In the genomic region with DNA sequence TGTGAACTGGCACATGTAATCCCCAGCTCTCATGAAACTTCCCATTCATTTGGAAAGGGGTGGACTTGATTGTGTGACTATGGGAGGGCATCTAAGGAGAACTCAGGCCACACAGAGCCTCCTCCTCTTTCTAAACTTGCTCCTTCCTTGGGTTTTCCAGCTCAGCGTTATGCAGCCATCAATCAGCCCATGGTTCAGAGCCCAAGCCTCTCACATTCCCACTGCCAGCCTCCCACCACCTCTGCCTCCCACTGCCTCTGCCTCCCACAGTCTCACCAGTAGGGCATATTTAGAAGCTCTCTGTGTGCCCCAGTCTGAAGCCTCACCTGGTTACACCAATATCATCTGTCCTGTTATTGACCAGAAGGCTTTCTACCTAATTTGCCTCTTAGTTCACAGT, we compare ENCODE assay signal across 21 mouse cellular contexts. TPM values are rescaled to one million over a fixed set of nuclear protein-coding genes. Genes with fewer than 3 reads are reported as not detected.
DNase-seq lines count a peak whose midpoint lies in the region; ATAC-seq and TF ChIP-seq lines count a peak whose summit lies in the region.
"Had no signal": no experiment of that assay in that cellular context is flagged by ENCODE, and none has a peak within 500 bp of the region (broad histone marks: within the 10 kb centered on the region; RNA-seq: fewer than 3 reads in every experiment).

No protein-coding gene starts in this region.

- no peak overlapping the region for H3K4me2 ChIP-seq in kidney, embryonic 14.5 days (replicated peaks; ENCODE audit: low read depth, low read length)
- H3K4me2 ChIP-seq in kidney, embryonic 15.5 days = no peak overlapping the region
- H3K4me2 ChIP-seq in kidney, embryonic 16.5 days (replicated peaks; ENCODE audit: low read depth, low read length) = no peak overlapping the region
- no peak overlapping the region for H3K4me2 ChIP-seq in kidney, postnatal 0 days (ENCODE audit: low read length)

- no peak overlapping the region for H3K4me3 ChIP-seq in kidney, embryonic 14.5 days (ENCODE audit: low read length)
- no peak overlapping the region for H3K4me3 ChIP-seq in kidney, embryonic 15.5 days (replicated peaks)
- no peak overlapping the region for H3K4me3 ChIP-seq in kidney, embryonic 16.5 days (ENCODE audit: low read length)
- no peak overlapping the region for H3K4me3 ChIP-seq in kidney, postnatal 0 days (replicated peaks; ENCODE audit: low read depth, low read length)

- no peak overlapping the region for H3K9ac ChIP-seq in kidney, embryonic 14.5 days (ENCODE audit: low read depth, low read length)
- no peak overlapping the region for H3K9ac ChIP-seq in kidney, embryonic 15.5 days
- H3K9ac ChIP-seq in kidney, embryonic 16.5 days (replicated peaks; ENCODE audit: low read length) = no peak overlapping the region
- H3K9ac ChIP-seq in kidney, postnatal 0 days (ENCODE audit: low read depth, low read length) = no peak overlapping the region

- peak; percentile 89 for ATAC-seq in kidney, embryonic 14.5 days (ENCODE audit: low FRiP score, low TSS enrichment)
- ATAC-seq in kidney, embryonic 15.5 days (replicated peaks; ENCODE audit: low FRiP score) = peak; percentile 82; the same call in 1 of the 2 replicates
- ATAC-seq in kidney, embryonic 16.5 days (ENCODE audit: low FRiP score, low TSS enrichment) = peak; percentile 84
- no peak for ATAC-seq in kidney, postnatal 0 days (replicated peaks; ENCODE audit: low FRiP score, low read depth)
- ATAC-seq: activated CD4-positive, CD25-positive, alpha-beta regulatory T cell, adult 4 months; CD4-positive, CD25-positive, alpha-beta regulatory T cell, adult 4 months; Patski had no signal

- no peak overlapping the region for H3K27ac ChIP-seq in kidney, embryonic 14.5 days (ENCODE audit: low read depth, low read length)
- no peak overlapping the region for H3K27ac ChIP-seq in kidney, embryonic 15.5 days
- H3K27ac ChIP-seq in kidney, embryonic 16.5 days (ENCODE audit: low read length) = no peak overlapping the region
- no peak overlapping the region for H3K27ac ChIP-seq in kidney, postnatal 0 days

- no peaks in the 10 kb centered on the region for H3K4me1 ChIP-seq in kidney, embryonic 14.5 days (ENCODE audit: control insufficient read depth, insufficient read depth, low read length)
- no peaks in the 10 kb centered on the region for H3K4me1 ChIP-seq in kidney, embryonic 15.5 days
- no peaks in the 10 kb centered on the region for H3K4me1 ChIP-seq in kidney, embryonic 16.5 days (ENCODE audit: insufficient read depth, low read length)
- H3K4me1 ChIP-seq in kidney, postnatal 0 days (replicated peaks; ENCODE audit: insufficient read depth, low read length) = no peaks in the 10 kb centered on the region

- H3K36me3 ChIP-seq in kidney, embryonic 14.5 days (ENCODE audit: control insufficient read depth, insufficient read depth, low read length) = no peaks in the 10 kb centered on the region
- no peaks in the 10 kb centered on the region for H3K36me3 ChIP-seq in kidney, embryonic 15.5 days
- no peaks in the 10 kb centered on the region for H3K36me3 ChIP-seq in kidney, embryonic 16.5 days (ENCODE audit: insufficient read depth, low read length)
- H3K36me3 ChIP-seq in kidney, postnatal 0 days (ENCODE audit: insufficient read depth, low read length) = no peaks in the 10 kb centered on the region
- H3K36me3 ChIP-seq: G1E had no signal

- no peak for DNase-seq in kidney, adult 8-10 months
- DNase-seq in kidney, adult 9 months = no peak
- no peak for DNase-seq in kidney, postnatal 4 days
- peak; percentile 70 for DNase-seq in kidney, postnatal 0 days (ENCODE audit: low spot score)
- DNase-seq in kidney, postnatal 10 days = no peak
- DNase-seq: adrenal gland, adult 2 months; adrenal gland, adult 8-10 months; adrenal gland, postnatal 10 days; adrenal gland, postnatal 14 days; adrenal gland, postnatal 25 days; adrenal gland, postnatal 36 days; B cell, adult 2 months; cerebellum, adult 11 months; cerebellum, adult 11-12 months had no signal

- H3K9me3 ChIP-seq in kidney, embryonic 14.5 days (ENCODE audit: control insufficient read depth, low read length) = no peaks in the 10 kb centered on the region
- no peaks in the 10 kb centered on the region for H3K9me3 ChIP-seq in kidney, embryonic 15.5 days (replicated peaks)
- no peaks in the 10 kb centered on the region for H3K9me3 ChIP-seq in kidney, embryonic 16.5 days (ENCODE audit: low read length)
- no peaks in the 10 kb centered on the region for H3K9me3 ChIP-seq in kidney, postnatal 0 days (replicated peaks; ENCODE audit: low read length)
- H3K9me3 ChIP-seq: G1E had no signal

- WGBS in kidney, embryonic 14.5 days = 10% methylated on average over 1 of the region's 1 CpGs
- WGBS in kidney, embryonic 15.5 days = 25% methylated on average over 1 of the region's 1 CpGs
- 23% methylated on average over 1 of the region's 1 CpGs for WGBS in kidney, embryonic 16.5 days
- 31% methylated on average over 1 of the region's 1 CpGs for whole genome bisulfite sequencing in kidney, postnatal 0 days

- H3K27me3 ChIP-seq in kidney, embryonic 14.5 days (ENCODE audit: control insufficient read depth, insufficient read depth, low read length) = no peaks in the 10 kb centered on the region
- peaks cover 16% of the 10 kb centered on the region for H3K27me3 ChIP-seq in kidney, embryonic 15.5 days
- peaks cover 1% of the 10 kb centered on the region; the same call in 1 of the 2 replicates for H3K27me3 ChIP-seq in kidney, embryonic 16.5 days (ENCODE audit: insufficient read depth, low read length)
- H3K27me3 ChIP-seq in kidney, postnatal 0 days (ENCODE audit: insufficient read depth, low read length) = no peaks in the 10 kb centered on the region

- no peak for TF ChIP-seq CTCF in kidney, postnatal 0 days (IDR thresholded peaks at IDR 0.05; ENCODE audit: low read depth)

RNA-seq across cellular contexts. Expression of a gene that starts 11.7 kb away (rescaled TPM):
- 3.7 and 5.2 TPM in 2 replicates for polyA plus RNA-seq in kidney, embryonic 14.5 days (2014; fragmentation: Nextera tagmentation; extraction: Ambion mirVana)
- polyA plus RNA-seq in kidney, embryonic 15.5 days (2015; fragmentation: Nextera tagmentation; extraction: Ambion mirVana) = 2.5 and 3.3 TPM in 2 replicates
- polyA plus RNA-seq in kidney, embryonic 16.5 days (2015; fragmentation: Nextera tagmentation; extraction: Ambion mirVana) = 2.3 and 2.5 TPM in 2 replicates
- 0.74 and 1.3 TPM in 2 replicates for polyA plus RNA-seq in kidney, postnatal 0 days (2015; fragmentation: Nextera tagmentation; extraction: Ambion mirVana)
- polyA plus RNA-seq: activated CD4-positive, CD25-positive, alpha-beta regulatory T cell, adult 4 months; CD4-positive, CD25-positive, alpha-beta regulatory T cell, adult 4 months; G1E had no signal
